Mouse (Mus musculus): ENCODE results near the gene Trmt13.

- TF ChIP-seq CTCF (IDR thresholded peaks at IDR 0.05; ENCODE audit: extremely low read depth, insufficient read depth, low read length) (no peak), POLR2A (IDR thresholded peaks at IDR 0.05; ENCODE audit: extremely low read depth, insufficient read depth, low read length) (no peak)
These were observed 20.5 kb upstream of the Trmt13 start for GRCm38 (mm10) chr3:116634853-116635252.
